Mouse (Mus musculus): ENCODE measurements around the gene Wdr72.

Wdr72 gene
- long read RNA-seq, experiment 1, result 0 reads
- long read RNA-seq, experiment 2, result 0 reads

GRCm38 (mm10) chr9:74109761-74110460 is at the start of gene Wdr72:
Wdr72 (plus strand) TSS chr9:74110356.
- intact Hi-C loops (cut with DNase I), result no loop called here

- intact Hi-C loops (cut with DNase I), result no loop called here
Observed at GRCm38 (mm10) chr9:74066278-74066677, 43.9 kb upstream of the Wdr72 start.

GRCm38 (mm10) chr9:74066766-74067165 is 43.4 kb upstream of the Wdr72 start:
- intact Hi-C loops (cut with DNase I), result no loop called here

- intact Hi-C loops (cut with DNase I), result no loop called here
Observed at GRCm38 (mm10) chr9:74075958-74076357, 34.2 kb upstream of the Wdr72 start.

- intact Hi-C loops (cut with DNase I), result no loop called here
Observed at GRCm38 (mm10) chr9:74078458-74078857, 31.7 kb upstream of the Wdr72 start.

GRCm38 (mm10) chr9:74080241-74080640 is 29.9 kb upstream of the Wdr72 start:
- intact Hi-C loops (cut with DNase I), result no loop called here

GRCm38 (mm10) chr9:74101591-74101990 is 8.6 kb upstream of the Wdr72 start:
- intact Hi-C loops (cut with DNase I), result no loop called here

- intact Hi-C loops (cut with DNase I), result no loop called here
Observed at GRCm38 (mm10) chr9:74102615-74103014, 7.5 kb upstream of the Wdr72 start.

GRCm38 (mm10) chr9:74110461-74110816 is 283 bp downstream of the Wdr72 start:
- intact Hi-C loops (cut with DNase I), result no loop called here

GRCm38 (mm10) chr9:74112526-74112925 is 2.4 kb downstream of the Wdr72 start:
- intact Hi-C loops (cut with DNase I), result no loop called here

GRCm38 (mm10) chr9:74126222-74126621 is 16.1 kb downstream of the Wdr72 start:
- intact Hi-C loops (cut with DNase I), result no loop called here

- intact Hi-C loops (cut with DNase I), result no loop called here
Observed at GRCm38 (mm10) chr9:74134010-74134409, 23.9 kb downstream of the Wdr72 start.

GRCm38 (mm10) chr9:74141864-74142263 is 31.7 kb downstream of the Wdr72 start:
- intact Hi-C loops (cut with DNase I), result loop anchor here (2.0 to 5.0 kb wide), 2 partner anchors 140 to 729 kb away; no protein-coding TSS in a partner anchor

GRCm38 (mm10) chr9:74142705-74143104 is 32.5 kb downstream of the Wdr72 start:
- intact Hi-C loops (cut with DNase I), result loop anchor here (5.0 kb wide), 1 partner anchor 140 kb away; no protein-coding TSS in a partner anchor

GRCm38 (mm10) chr9:74145203-74145602 is 35.0 kb downstream of the Wdr72 start:
- intact Hi-C loops (cut with DNase I), result no loop called here

GRCm38 (mm10) chr9:74148306-74148705 is 38.1 kb downstream of the Wdr72 start:
- intact Hi-C loops (cut with DNase I), result no loop called here

- intact Hi-C loops (cut with DNase I), result no loop called here
Observed at GRCm38 (mm10) chr9:74160361-74160933, 50.3 kb downstream of the Wdr72 start.

GRCm38 (mm10) chr9:74165697-74166096 is 55.5 kb downstream of the Wdr72 start:
- intact Hi-C loops (cut with DNase I), result no loop called here

GRCm38 (mm10) chr9:74169904-74170303 is 59.7 kb downstream of the Wdr72 start:
- intact Hi-C loops (cut with DNase I), result no loop called here

- intact Hi-C loops (cut with DNase I), result no loop called here
Observed at GRCm38 (mm10) chr9:74186748-74187400, 76.7 kb downstream of the Wdr72 start.

- intact Hi-C loops (cut with DNase I), result no loop called here
Observed at GRCm38 (mm10) chr9:74187401-74188029, 77.4 kb downstream of the Wdr72 start.

GRCm38 (mm10) chr9:74194898-74195297 is 84.7 kb downstream of the Wdr72 start:
- intact Hi-C loops (cut with DNase I), result no loop called here

All from adrenal gland (tissue).